Mouse (Mus musculus) stomach, embryonic 15.5 days (tissue): ENCODE measurements around the gene Bfsp1. TPM values are rescaled to one million over a fixed set of nuclear protein-coding genes. Genes with fewer than 3 reads are reported as not detected.

Source experiments
- ATAC-seq: fragments of 200-750 bp; cut with Nextera tagmentation; 2 replicates; pipeline ENCODE4 v1.8.0; 2017; ENCODE audit warnings: low read depth, moderate number of reproducible peaks, moderate TSS enrichment; ENCODE audit not compliant: insufficient read depth, low FRiP score
- H3K27ac ChIP-seq: fragments of 300-500 bp; sonication (generic); 2 replicates; pipeline ENCODE4 v1.5.1; 2015; ENCODE audit warnings: mild to moderate bottlenecking, inconsistent platforms
- H3K27me3 ChIP-seq: fragments of 300-500 bp; sonication (generic); replicated peaks from 2 replicates; pipeline ENCODE4 v1.6.1; 2015; ENCODE audit warnings: inconsistent platforms
- H3K36me3 ChIP-seq: fragments of 300-500 bp; sonication (generic); 2 replicates; pipeline ENCODE4 v1.6.1; 2015; ENCODE audit warnings: inconsistent platforms
- H3K4me1 ChIP-seq: fragments of 300-500 bp; sonication (generic); 2 replicates; pipeline ENCODE4 v1.6.1; 2015; ENCODE audit warnings: inconsistent platforms
- H3K4me2 ChIP-seq: fragments of 300-500 bp; sonication (generic); 2 replicates; pipeline ENCODE4 v1.6.1; 2015; ENCODE audit warnings: mild to moderate bottlenecking, inconsistent platforms
- H3K4me3 ChIP-seq: fragments of 300-500 bp; sonication (generic); replicated peaks from 2 replicates; pipeline ENCODE4 v1.5.1; 2015; ENCODE audit warnings: inconsistent platforms
- H3K9ac ChIP-seq: fragments of 300-500 bp; sonication (generic); 2 replicates; pipeline ENCODE4 v1.6.1; 2015; ENCODE audit warnings: inconsistent platforms
- H3K9me3 ChIP-seq: fragments of 300-500 bp; sonication (generic); 2 replicates; pipeline ENCODE4 v1.6.1; 2016; ENCODE audit warnings: inconsistent platforms
- WGBS: fragments of 180-500 bp; shearing (Covaris S2); methylation state at CpG from one replicate; pipeline ENCODE4 v1.1.7; 2015; 5-methylcytosine and 5-hydroxymethylcytosine counted together
- polyA plus RNA-seq: library from polyadenylated mRNA; unstranded; fragments of >200 nt; fragmentation: Nextera tagmentation; extraction: Ambion mirVana; gene quantifications from 2 replicates; pipeline ENCODE4 v1.2.1, GENCODE M21; 2015

Gene Bfsp1
- polyA plus RNA-seq, 1 experiment from 2014 or later, result 2.1 TPM

DNA sequence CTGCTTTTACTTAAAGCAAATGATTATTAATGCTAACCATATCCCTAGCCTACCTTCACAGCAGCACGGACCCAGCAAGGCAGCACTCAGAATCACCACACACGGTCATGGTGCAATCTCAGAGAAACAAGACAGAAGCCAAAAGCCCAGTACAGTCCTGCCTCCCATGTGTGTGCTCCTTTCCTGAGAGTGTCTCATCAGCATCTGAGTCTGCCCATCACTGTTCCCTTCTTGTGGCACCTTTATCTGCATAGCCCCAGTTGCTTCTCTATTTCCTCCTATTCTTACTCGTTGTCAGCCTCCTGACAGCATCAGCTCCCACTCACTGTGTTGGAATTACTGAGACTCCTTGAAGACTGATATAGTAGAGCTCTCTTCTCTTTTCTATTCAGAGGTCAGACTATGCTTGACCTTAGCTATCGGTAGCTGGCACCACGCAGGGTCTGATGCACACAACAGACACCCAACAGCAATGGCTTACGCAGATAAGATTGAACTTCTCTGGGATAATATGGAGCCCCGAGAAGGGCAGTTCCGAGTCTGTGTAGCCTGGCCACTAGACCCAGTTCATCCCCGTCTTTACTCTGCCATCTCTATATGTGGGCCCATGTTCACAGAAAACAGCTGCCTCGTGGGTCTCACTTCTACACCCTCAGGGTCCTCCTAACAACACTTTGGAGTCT, 19.8 kb upstream of the Bfsp1 start:
- H3K36me3 ChIP-seq, result no peaks in the 10 kb centered on the region
- H3K9me3 ChIP-seq, result no peaks in the 10 kb centered on the region
- H3K4me2 ChIP-seq, result no peak overlapping the region
- no peak for ATAC-seq
- no peaks in the 10 kb centered on the region for H3K27me3 ChIP-seq
- no peak overlapping the region for H3K4me3 ChIP-seq
- 77% methylated on average over 10 of the region's 10 CpGs for WGBS
- H3K4me1 ChIP-seq, result no peaks in the 10 kb centered on the region
- no peak overlapping the region for H3K27ac ChIP-seq
- no peak overlapping the region for H3K9ac ChIP-seq

- Histone ChIP-seq H3K9me3 (no peaks in the 10 kb centered on the region), H3K27me3 (no peaks in the 10 kb centered on the region), H3K4me3 (no peak overlapping the region), H3K9ac (no peak overlapping the region), H3K27ac (no peak overlapping the region), H3K4me2 (no peak overlapping the region), H3K36me3 (no peaks in the 10 kb centered on the region), H3K4me1 (no peaks in the 10 kb centered on the region)
- ATAC-seq, result no peak
- WGBS, result 92% methylated on average over 4 of the region's 4 CpGs
Measured at GRCm38 (mm10) chr2:143882002-143882401, 19.0 kb upstream of the Bfsp1 start.

DNA sequence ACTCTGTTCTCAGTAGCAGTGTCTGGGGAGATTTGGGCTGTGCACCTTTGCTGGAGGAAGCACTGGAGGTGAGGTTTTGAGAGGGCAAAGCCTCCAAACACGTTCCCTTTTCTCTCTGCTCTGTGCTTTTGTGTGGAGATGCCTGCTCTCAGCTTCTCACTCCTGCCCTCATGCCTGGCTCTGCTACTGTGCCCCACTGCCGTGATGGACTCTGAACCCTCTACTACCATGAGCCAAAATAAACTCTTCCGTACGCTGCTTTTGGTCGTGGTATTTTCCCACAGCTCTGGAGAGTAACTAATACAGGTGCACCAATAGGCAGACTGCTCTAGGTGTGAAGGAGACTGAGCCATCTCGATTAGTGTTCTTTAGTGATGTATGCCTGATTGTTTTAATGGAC, 16.3 kb upstream of the Bfsp1 start:
- H3K4me3 ChIP-seq, result no peak overlapping the region
- no peaks in the 10 kb centered on the region for H3K36me3 ChIP-seq
- no peak overlapping the region for H3K27ac ChIP-seq
- H3K4me2 ChIP-seq, result no peak overlapping the region
- no peak overlapping the region for H3K9ac ChIP-seq
- H3K27me3 ChIP-seq, result no peaks in the 10 kb centered on the region
- H3K9me3 ChIP-seq, result no peaks in the 10 kb centered on the region
- no peak for ATAC-seq
- no peaks in the 10 kb centered on the region for H3K4me1 ChIP-seq
- 85% methylated on average over 6 of the region's 6 CpGs for WGBS

DNA sequence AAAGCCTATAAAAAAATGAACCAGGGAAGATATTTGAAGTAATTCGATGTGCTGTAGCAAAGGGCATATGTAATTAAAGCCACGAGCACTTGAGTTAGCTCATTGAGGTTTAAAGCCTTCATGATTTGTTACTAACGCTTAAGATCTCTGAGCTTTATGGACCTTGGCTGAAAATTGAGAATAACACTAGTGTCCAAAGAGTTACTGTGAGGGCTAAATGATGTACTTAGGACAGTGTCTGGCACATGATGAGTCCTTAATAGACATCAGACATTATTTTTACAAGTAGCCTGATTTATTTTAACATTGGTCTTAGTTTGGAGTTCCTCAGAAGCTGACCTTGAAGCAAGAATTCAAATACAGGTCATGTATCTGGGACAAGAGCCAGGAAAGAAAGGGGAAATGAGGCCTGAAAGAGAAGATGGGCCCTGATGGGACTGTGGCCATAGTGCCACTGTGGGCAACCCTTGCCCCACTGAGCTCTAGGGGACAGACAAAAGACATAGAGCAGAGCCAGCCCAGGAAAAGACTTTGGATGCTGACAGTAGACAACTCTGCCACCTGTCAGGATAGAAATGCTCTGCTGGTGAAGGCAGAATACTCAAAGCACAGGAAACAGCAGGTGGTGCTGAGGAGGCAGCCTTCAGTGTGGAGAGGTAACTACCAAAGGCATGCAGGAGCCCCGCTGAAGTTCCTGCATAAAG, 14.1 kb upstream of the Bfsp1 start:
- no peak overlapping the region for H3K9ac ChIP-seq
- no peaks in the 10 kb centered on the region for H3K9me3 ChIP-seq
- no peaks in the 10 kb centered on the region for H3K4me1 ChIP-seq
- no peaks in the 10 kb centered on the region for H3K27me3 ChIP-seq
- no peak overlapping the region for H3K27ac ChIP-seq
- no peaks in the 10 kb centered on the region for H3K36me3 ChIP-seq
- ATAC-seq, result no peak
- H3K4me2 ChIP-seq, result no peak overlapping the region
- WGBS, result 59% methylated on average over 4 of the region's 4 CpGs
- H3K4me3 ChIP-seq, result no peak overlapping the region

DNA sequence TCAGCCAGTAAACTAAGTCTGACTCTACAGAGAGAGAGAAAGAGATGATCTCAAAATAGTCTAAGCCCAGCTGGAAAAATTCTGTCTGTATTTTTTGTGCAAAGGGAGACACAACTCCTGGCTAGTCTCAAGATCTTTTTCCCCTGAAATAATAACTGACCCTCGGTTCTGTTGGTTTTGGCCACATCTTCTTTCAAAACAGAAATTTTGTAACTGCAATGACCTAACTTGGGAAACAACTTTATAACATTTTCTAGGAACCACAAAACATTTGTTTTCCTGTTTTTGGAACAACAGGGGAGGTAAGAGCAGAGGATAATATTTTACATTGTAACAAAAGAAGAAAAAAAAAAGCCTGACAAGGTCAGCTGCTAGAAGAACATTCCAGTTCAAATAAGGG, 13.1 kb upstream of the Bfsp1 start:
- H3K36me3 ChIP-seq, result no peaks in the 10 kb centered on the region
- H3K9ac ChIP-seq, result no peak overlapping the region
- 42% methylated on average over 1 of the region's 1 CpGs for WGBS
- H3K9me3 ChIP-seq, result no peaks in the 10 kb centered on the region
- no peak overlapping the region for H3K4me2 ChIP-seq
- no peak for ATAC-seq
- no peaks in the 10 kb centered on the region for H3K4me1 ChIP-seq
- no peaks in the 10 kb centered on the region for H3K27me3 ChIP-seq
- H3K4me3 ChIP-seq, result no peak overlapping the region
- H3K27ac ChIP-seq, result no peak overlapping the region

DNA sequence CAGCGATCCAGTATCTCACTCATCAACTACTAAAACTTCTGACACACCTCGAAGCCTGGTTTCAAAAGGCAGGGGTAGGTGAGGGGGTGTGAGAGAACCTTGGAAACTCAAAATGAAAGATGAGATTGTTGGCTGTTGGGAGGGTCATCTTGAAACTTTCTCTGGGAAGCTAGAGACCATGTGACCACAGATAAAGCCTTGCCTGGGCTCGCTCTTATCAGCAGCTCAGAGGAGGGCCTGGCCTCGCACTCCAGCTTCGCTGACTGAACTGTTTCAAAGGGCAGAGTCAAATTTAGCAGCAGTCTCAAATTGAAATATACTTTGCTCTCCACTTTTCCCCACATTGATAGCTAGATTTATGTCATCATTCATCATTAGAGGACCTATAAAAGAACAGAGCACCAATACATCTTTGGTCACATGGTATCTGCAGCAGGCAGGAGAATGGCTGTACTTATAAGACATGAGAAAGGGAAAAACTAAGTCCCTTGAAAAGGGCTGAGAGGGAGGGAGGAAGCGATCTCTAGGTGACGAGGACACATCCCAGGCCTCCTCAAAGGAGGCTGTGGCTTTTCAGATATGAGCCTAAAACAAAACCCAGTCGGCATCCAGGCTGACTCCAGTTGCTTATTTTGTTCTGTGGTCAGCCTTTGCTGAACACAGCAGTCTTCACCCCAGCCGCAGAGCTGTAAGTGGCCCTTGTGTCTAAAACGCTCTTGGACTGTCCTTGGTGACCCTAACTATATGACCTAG, 8.1 kb upstream of the Bfsp1 start:
- Histone ChIP-seq H3K27ac (0 out of 2 replicates have a peak overlapping the region, but pooled peaks have one; percentile 11), H3K9ac (no peak overlapping the region), H3K27me3 (no peaks in the 10 kb centered on the region), H3K4me3 (no peak overlapping the region), H3K36me3 (no peaks in the 10 kb centered on the region), H3K4me2 (no peak overlapping the region), H3K4me1 (0 out of 2 replicates have a peak, but pooled peaks cover 3% of the 10 kb centered on the region), H3K9me3 (no peaks in the 10 kb centered on the region)
- 37% methylated on average over 10 of the region's 10 CpGs for WGBS
- peak; percentile 82 for ATAC-seq

DNA sequence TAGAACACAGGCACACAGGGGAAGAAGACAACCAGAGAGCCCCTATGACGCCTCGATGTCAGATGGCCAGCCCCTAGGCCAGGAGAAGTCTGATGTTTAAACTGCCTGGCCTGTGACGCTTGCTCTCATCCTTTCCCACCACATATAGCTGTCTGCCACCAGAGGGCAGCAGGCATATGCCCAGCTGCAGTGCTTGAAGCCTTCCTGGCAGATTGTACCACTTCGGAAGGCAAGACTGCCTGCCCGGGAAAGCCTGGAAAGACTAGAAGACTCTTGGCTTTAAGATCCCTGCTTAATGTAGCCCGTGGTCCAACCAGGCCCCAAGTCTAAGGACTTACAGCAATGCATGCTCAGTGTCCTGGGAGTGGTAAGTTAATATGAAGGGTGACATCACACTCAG, 4.4 kb upstream of the Bfsp1 start:
- H3K36me3 ChIP-seq, result no peaks in the 10 kb centered on the region
- no peaks in the 10 kb centered on the region for H3K27me3 ChIP-seq
- H3K27ac ChIP-seq, result no peak overlapping the region
- no peak overlapping the region for H3K9ac ChIP-seq
- peak; percentile 29; the same call in 1 of the 2 replicates for ATAC-seq
- H3K9me3 ChIP-seq, result no peaks in the 10 kb centered on the region
- 2% methylated on average over 6 of the region's 6 CpGs for WGBS
- H3K4me2 ChIP-seq, result peak overlapping the region; percentile 36; the same call in 1 of the 2 replicates
- H3K4me1 ChIP-seq, result 0 out of 2 replicates have a peak, but pooled peaks cover 5% of the 10 kb centered on the region
- no peak overlapping the region for H3K4me3 ChIP-seq

- H3K27ac ChIP-seq, result no peak overlapping the region
- H3K9me3 ChIP-seq, result no peaks in the 10 kb centered on the region
- H3K27me3 ChIP-seq, result no peaks in the 10 kb centered on the region
- H3K4me3 ChIP-seq, result no peak overlapping the region
- H3K4me2 ChIP-seq, result no peak overlapping the region
- 41% methylated on average over 8 of the region's 8 CpGs for WGBS
- H3K36me3 ChIP-seq, result no peaks in the 10 kb centered on the region
- no peak overlapping the region for H3K9ac ChIP-seq
- ATAC-seq, result no peak
- 0 out of 2 replicates have a peak, but pooled peaks cover 5% of the 10 kb centered on the region for H3K4me1 ChIP-seq
Measured at GRCm38 (mm10) chr2:143864600-143864999, 1.6 kb upstream of the Bfsp1 start.

DNA sequence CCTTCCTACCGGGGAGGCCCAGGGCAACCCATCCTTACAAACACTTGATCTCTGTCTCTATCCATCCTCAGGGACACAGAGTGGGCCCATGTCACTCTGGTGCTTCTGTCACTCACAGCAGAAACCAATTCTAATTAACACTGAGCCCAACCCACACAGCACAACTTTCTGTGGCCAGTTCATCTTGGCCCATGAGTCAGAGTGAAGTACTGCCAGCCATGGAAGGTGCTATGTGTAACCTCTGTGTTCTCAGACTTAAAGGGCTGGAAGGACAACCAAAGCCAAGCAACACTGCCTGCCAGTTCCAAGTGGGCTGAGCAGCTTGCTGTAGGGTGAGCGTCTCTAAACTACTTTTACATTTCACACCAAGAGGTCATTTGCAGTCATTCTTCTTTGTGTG, 3.8 kb downstream of the Bfsp1 start:
- WGBS, result 81% methylated on average over 2 of the region's 2 CpGs

DNA sequence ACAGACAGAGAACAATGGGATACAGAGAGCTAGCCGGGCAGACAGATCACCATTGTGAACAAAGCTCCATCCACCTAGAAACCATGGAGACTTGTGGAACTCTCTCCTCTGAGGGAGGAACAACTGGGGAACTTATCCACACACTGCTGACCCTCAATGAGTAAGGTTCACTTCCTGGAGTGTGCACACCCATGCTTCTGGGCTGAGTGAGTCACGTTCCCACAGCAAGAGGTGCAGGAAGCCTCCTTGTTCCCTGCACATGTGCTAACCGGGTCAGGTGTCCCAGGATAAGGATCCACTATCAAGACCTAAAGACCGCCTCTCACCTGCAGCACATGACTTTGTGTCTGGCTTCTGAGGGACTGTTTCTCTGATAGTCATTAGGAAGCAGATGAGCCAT, 9.5 kb downstream of the Bfsp1 start:
- H3K4me2 ChIP-seq, result no peak overlapping the region
- 65% methylated on average over 4 of the region's 4 CpGs for WGBS

More for the DNA sequence above, 3.8 kb downstream of the Bfsp1 start:
- no peaks in the 10 kb centered on the region for H3K9me3 ChIP-seq
- no peak overlapping the region for H3K27ac ChIP-seq
- no peaks in the 10 kb centered on the region for H3K27me3 ChIP-seq
- 0 out of 2 replicates have a peak, but pooled peaks cover 5% of the 10 kb centered on the region for H3K4me1 ChIP-seq
- H3K4me3 ChIP-seq, result no peak overlapping the region
- no peak overlapping the region for H3K4me2 ChIP-seq
- H3K9ac ChIP-seq, result no peak overlapping the region
- no peak for ATAC-seq
- H3K36me3 ChIP-seq, result no peaks in the 10 kb centered on the region

DNA sequence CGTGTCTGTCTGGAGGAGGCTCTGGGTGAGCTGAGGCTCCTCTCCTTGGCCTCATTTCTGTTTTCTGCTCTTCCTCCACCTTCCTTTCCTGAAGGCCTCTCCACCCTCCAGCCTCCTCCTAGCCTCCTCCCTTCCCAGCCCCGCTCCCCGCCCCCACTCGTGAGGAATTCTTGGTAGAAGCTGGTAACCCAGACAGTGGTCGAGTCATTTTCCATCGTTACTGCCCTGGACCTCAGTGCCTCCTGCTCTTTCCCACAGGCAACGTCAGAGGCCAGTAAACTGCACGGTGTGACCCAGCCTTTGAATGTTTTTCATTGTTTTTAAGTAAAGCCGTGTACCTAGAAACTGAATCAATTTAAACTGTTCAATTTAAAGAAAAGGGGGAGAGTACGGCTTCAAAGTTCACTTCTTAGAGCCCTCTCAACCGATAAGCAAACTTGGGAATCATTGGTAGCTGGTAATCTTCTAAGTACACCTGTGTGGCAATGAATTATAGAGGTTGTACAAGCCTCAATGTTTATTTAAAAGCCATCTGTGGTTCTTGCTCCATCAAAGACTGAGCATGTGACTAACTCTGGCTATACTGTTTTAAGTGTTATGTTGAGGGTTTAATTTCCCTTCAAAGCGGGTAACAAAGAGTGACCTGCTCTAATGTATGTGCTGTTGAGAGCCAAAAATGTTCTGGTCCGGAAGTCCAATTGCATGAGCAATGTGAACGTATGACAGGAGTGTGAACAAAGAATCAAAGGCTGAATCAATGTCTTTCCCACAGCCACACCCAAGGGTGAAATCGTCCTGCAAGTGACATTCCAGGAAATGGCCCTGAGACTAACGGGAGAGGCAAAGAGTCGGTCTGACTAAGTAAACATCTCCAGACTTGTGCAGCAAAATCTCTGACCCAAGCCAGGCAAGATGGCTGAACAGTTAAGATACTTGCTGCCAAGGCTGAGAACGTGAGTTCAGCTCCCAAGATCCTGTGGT, 10.4 kb downstream of the Bfsp1 start:
- Histone ChIP-seq H3K27me3 (no peaks in the 10 kb centered on the region), H3K4me2 (no peak overlapping the region), H3K27ac (no peak overlapping the region), H3K9me3 (no peaks in the 10 kb centered on the region), H3K4me1 (peaks cover 7% of the 10 kb centered on the region; the same call in 1 of the 2 replicates), H3K9ac (no peak overlapping the region), H3K36me3 (no peaks in the 10 kb centered on the region), H3K4me3 (no peak overlapping the region)
- WGBS, result 34% methylated on average over 18 of the region's 18 CpGs
- peak; percentile 28; the same call in 1 of the 2 replicates for ATAC-seq

More for the DNA sequence above, 9.5 kb downstream of the Bfsp1 start:
- peaks cover 7% of the 10 kb centered on the region; the same call in 1 of the 2 replicates for H3K4me1 ChIP-seq
- peak; percentile 59 for ATAC-seq
- no peaks in the 10 kb centered on the region for H3K27me3 ChIP-seq
- H3K4me3 ChIP-seq, result no peak overlapping the region
- no peaks in the 10 kb centered on the region for H3K9me3 ChIP-seq
- H3K27ac ChIP-seq, result no peak overlapping the region
- H3K36me3 ChIP-seq, result no peaks in the 10 kb centered on the region
- no peak overlapping the region for H3K9ac ChIP-seq
